Mouse (Mus musculus): ENCODE measurements at regions not wholly inside any gene's neighbourhood (a gene's known extent, or its start where the extent isn't known, plus 50 kb on each side); places are given as distances from the start of the nearest gene placed in this dataset.

DNA sequence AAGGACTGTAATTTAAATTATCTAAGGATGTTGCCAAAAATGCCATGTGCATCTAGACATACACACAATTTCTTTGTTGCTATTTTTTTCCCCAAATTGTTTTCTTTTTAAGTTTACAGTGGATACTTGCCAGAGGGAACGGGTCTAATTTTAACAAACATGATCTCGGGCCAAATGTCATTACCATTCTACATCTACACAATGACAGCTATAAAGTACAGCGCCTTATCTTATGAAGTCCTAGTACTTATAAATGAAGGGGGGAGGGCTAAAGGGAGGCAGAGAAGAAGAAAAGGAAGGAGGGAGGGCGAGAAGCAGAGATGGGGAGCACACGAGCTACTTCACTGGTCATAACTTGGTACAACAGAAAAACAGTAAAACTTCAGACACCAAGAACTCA lies 89.4 kb upstream of the Paip1 start:
- ATAC-seq (ENCODE audit: low FRiP score, low TSS enrichment): no peak
- Histone ChIP-seq H3K4me3 (replicated peaks; ENCODE audit: low read depth, low read length) (no peak overlapping the region), H3K27ac (replicated peaks; ENCODE audit: low read depth, low read length) (no peak overlapping the region), H3K4me2 (ENCODE audit: low read length) (no peak overlapping the region), H3K9ac (replicated peaks; ENCODE audit: low read length) (no peak overlapping the region), H3K27me3 (ENCODE audit: control insufficient read depth, insufficient read depth, low read length) (no peaks in the 10 kb centered on the region), H3K9me3 (ENCODE audit: control insufficient read depth, low read length) (no peaks in the 10 kb centered on the region), H3K36me3 (ENCODE audit: control insufficient read depth, insufficient read depth, low read length) (peaks cover 35% of the 10 kb centered on the region), H3K4me1 (ENCODE audit: control insufficient read depth, insufficient read depth, low read length) (no peaks in the 10 kb centered on the region)
- 84% methylated on average over 5 of the region's 5 CpGs for WGBS
- no peak for DNase-seq

GRCm38 (mm10) chr13:119339762-119340161 lies 88.6 kb upstream of the Paip1 start:
- Histone ChIP-seq H3K9me3 (ENCODE audit: control insufficient read depth, low read length) (no peaks in the 10 kb centered on the region), H3K27me3 (ENCODE audit: control insufficient read depth, insufficient read depth, low read length) (no peaks in the 10 kb centered on the region), H3K36me3 (ENCODE audit: control insufficient read depth, insufficient read depth, low read length) (peaks cover 33% of the 10 kb centered on the region), H3K9ac (replicated peaks; ENCODE audit: low read length) (no peak overlapping the region), H3K4me3 (replicated peaks; ENCODE audit: low read depth, low read length) (no peak overlapping the region), H3K4me2 (ENCODE audit: low read length) (no peak overlapping the region), H3K4me1 (ENCODE audit: control insufficient read depth, insufficient read depth, low read length) (no peaks in the 10 kb centered on the region), H3K27ac (replicated peaks; ENCODE audit: low read depth, low read length) (no peak overlapping the region)
- DNase-seq (no peak), ATAC-seq (ENCODE audit: low FRiP score, low TSS enrichment) (no peak)
- WGBS: 94% methylated on average over 11 of the region's 11 CpGs

DNA sequence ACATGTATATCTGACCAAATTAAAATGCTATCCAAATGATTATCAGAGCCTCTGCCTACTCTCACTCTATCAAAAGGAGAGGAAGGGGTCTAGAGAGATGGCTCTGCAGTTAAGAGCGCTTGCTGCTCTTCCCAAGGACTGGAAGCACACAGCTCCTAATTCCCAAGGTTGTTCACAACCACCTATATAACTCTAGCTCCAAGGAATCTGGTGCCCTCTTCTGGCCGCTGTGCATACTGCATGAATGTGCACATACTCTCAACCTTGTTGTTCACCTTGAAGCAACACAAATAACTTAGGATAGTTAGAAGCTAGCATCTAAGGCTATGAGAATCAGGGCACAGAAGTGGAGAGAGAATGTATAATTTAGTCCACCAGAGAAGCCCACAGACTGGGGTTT lies 86.6 kb upstream of the Paip1 start:
- Histone ChIP-seq H3K36me3 (ENCODE audit: control insufficient read depth, insufficient read depth, low read length) (peaks cover 13% of the 10 kb centered on the region), H3K4me1 (ENCODE audit: control insufficient read depth, insufficient read depth, low read length) (no peaks in the 10 kb centered on the region), H3K27ac (replicated peaks; ENCODE audit: low read depth, low read length) (no peak overlapping the region), H3K4me2 (ENCODE audit: low read length) (no peak overlapping the region), H3K27me3 (ENCODE audit: control insufficient read depth, insufficient read depth, low read length) (no peaks in the 10 kb centered on the region), H3K9me3 (ENCODE audit: control insufficient read depth, low read length) (no peaks in the 10 kb centered on the region), H3K9ac (replicated peaks; ENCODE audit: low read length) (no peak overlapping the region), H3K4me3 (replicated peaks; ENCODE audit: low read depth, low read length) (no peak overlapping the region)
- ATAC-seq (ENCODE audit: low FRiP score, low TSS enrichment) (no peak), DNase-seq (peak; percentile 63)
- 37% methylated on average over 2 of the region's 2 CpGs for WGBS

DNA sequence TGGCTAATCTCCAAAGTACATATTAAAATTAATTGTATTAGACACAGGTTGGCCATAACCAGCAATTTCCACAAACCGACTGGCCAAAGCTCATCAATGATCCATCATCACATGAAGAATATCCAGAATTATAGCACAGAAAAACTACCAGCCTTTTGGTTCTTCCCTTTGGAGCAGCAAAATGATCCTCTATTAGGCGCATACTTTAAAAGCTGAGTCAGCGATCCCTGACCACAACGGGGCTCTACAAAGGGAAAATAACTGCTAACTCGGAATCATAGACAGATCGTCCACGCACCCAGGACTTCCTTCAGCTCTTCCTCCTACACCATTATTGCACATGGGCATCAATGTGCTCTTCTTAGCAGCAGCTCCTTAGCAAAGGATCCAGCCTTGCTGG lies 85.6 kb upstream of the Paip1 start:
- H3K4me2 ChIP-seq (ENCODE audit: low read length): no peak overlapping the region
- no peak for DNase-seq
- H3K9me3 ChIP-seq (ENCODE audit: control insufficient read depth, low read length): no peaks in the 10 kb centered on the region
- ATAC-seq (ENCODE audit: low FRiP score, low TSS enrichment): no peak
- H3K9ac ChIP-seq (replicated peaks; ENCODE audit: low read length): no peak overlapping the region
- no peak overlapping the region for H3K27ac ChIP-seq (replicated peaks; ENCODE audit: low read depth, low read length)
- H3K4me1 ChIP-seq (ENCODE audit: control insufficient read depth, insufficient read depth, low read length): no peaks in the 10 kb centered on the region
- 95% methylated on average over 7 of the region's 7 CpGs for WGBS
- H3K27me3 ChIP-seq (ENCODE audit: control insufficient read depth, insufficient read depth, low read length): no peaks in the 10 kb centered on the region
- no peak overlapping the region for H3K4me3 ChIP-seq (replicated peaks; ENCODE audit: low read depth, low read length)
- H3K36me3 ChIP-seq (ENCODE audit: control insufficient read depth, insufficient read depth, low read length): peaks cover 7% of the 10 kb centered on the region

DNA sequence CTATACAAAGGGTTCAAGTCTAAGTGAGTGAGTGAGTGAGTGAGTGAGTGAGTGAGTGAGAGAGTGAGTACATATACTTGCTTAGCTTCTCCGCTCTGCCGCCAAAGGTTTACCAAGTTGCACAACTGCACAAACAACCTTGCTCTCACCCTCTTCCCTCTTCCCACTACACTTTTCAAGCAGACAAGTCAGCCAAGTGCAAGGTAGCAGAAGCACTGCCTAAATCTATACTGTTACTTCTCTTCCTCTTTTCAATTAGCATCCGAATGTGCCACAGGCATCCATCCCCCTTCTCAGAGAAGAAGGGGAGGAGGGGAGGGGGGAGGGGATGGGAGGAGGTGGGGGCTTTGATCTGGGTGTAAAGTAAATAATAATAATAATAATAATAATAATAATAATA lies 80.4 kb upstream of the Paip1 start:
- H3K4me3 ChIP-seq (replicated peaks; ENCODE audit: low read depth, low read length): no peak overlapping the region
- no peak overlapping the region for H3K4me2 ChIP-seq (ENCODE audit: low read length)
- no peaks in the 10 kb centered on the region for H3K27me3 ChIP-seq (ENCODE audit: control insufficient read depth, insufficient read depth, low read length)
- no peaks in the 10 kb centered on the region for H3K9me3 ChIP-seq (ENCODE audit: control insufficient read depth, low read length)
- H3K27ac ChIP-seq (replicated peaks; ENCODE audit: low read depth, low read length): no peak overlapping the region
- no peak overlapping the region for H3K9ac ChIP-seq (replicated peaks; ENCODE audit: low read length)
- H3K36me3 ChIP-seq (ENCODE audit: control insufficient read depth, insufficient read depth, low read length): peaks cover 3% of the 10 kb centered on the region; the same call in 1 of the 2 replicates
- no peak for DNase-seq
- no peaks in the 10 kb centered on the region for H3K4me1 ChIP-seq (ENCODE audit: control insufficient read depth, insufficient read depth, low read length)
- 95% methylated on average over 3 of the region's 3 CpGs for WGBS
- no peak for ATAC-seq (ENCODE audit: low FRiP score, low TSS enrichment)

- Histone ChIP-seq H3K27me3 (ENCODE audit: control insufficient read depth, insufficient read depth, low read length) (no peaks in the 10 kb centered on the region), H3K36me3 (ENCODE audit: control insufficient read depth, insufficient read depth, low read length) (peaks cover 35% of the 10 kb centered on the region), H3K4me3 (replicated peaks; ENCODE audit: low read depth, low read length) (no peak overlapping the region), H3K9ac (replicated peaks; ENCODE audit: low read length) (no peak overlapping the region), H3K27ac (replicated peaks; ENCODE audit: low read depth, low read length) (no peak overlapping the region), H3K4me2 (ENCODE audit: low read length) (no peak overlapping the region), H3K4me1 (ENCODE audit: control insufficient read depth, insufficient read depth, low read length) (no peaks in the 10 kb centered on the region), H3K9me3 (ENCODE audit: control insufficient read depth, low read length) (no peaks in the 10 kb centered on the region)
- DNase-seq (peak; percentile 46), ATAC-seq (ENCODE audit: low FRiP score, low TSS enrichment) (peak; percentile 35; the same call in 1 of the 2 replicates)
- WGBS: 45% methylated on average over 13 of the region's 13 CpGs
Observed at GRCm38 (mm10) chr13:119351346-119351745, 77.1 kb upstream of the Paip1 start.

GRCm38 (mm10) chr13:119358696-119359095 lies 69.7 kb upstream of the Paip1 start:
- WGBS: 84% methylated on average over 3 of the region's 3 CpGs
- Histone ChIP-seq H3K36me3 (ENCODE audit: control insufficient read depth, insufficient read depth, low read length) (peaks cover 48% of the 10 kb centered on the region), H3K27me3 (ENCODE audit: control insufficient read depth, insufficient read depth, low read length) (no peaks in the 10 kb centered on the region), H3K9ac (replicated peaks; ENCODE audit: low read length) (no peak overlapping the region), H3K9me3 (ENCODE audit: control insufficient read depth, low read length) (no peaks in the 10 kb centered on the region), H3K4me1 (ENCODE audit: control insufficient read depth, insufficient read depth, low read length) (no peaks in the 10 kb centered on the region), H3K4me3 (replicated peaks; ENCODE audit: low read depth, low read length) (no peak overlapping the region), H3K4me2 (ENCODE audit: low read length) (no peak overlapping the region), H3K27ac (replicated peaks; ENCODE audit: low read depth, low read length) (no peak overlapping the region)
- no peak for ATAC-seq (ENCODE audit: low FRiP score, low TSS enrichment)
- DNase-seq: no peak

- Histone ChIP-seq H3K27me3 (ENCODE audit: control insufficient read depth, insufficient read depth, low read length) (no peaks in the 10 kb centered on the region), H3K9me3 (ENCODE audit: control insufficient read depth, low read length) (no peaks in the 10 kb centered on the region), H3K4me1 (ENCODE audit: control insufficient read depth, insufficient read depth, low read length) (no peaks in the 10 kb centered on the region), H3K4me3 (replicated peaks; ENCODE audit: low read depth, low read length) (no peak overlapping the region), H3K4me2 (ENCODE audit: low read length) (no peak overlapping the region), H3K27ac (replicated peaks; ENCODE audit: low read depth, low read length) (no peak overlapping the region), H3K36me3 (ENCODE audit: control insufficient read depth, insufficient read depth, low read length) (peaks cover 37% of the 10 kb centered on the region), H3K9ac (replicated peaks; ENCODE audit: low read length) (no peak overlapping the region)
- ATAC-seq (ENCODE audit: low FRiP score, low TSS enrichment): no peak
- WGBS: 68% methylated on average over 3 of the region's 3 CpGs
- peak; percentile 88 for DNase-seq
Observed at GRCm38 (mm10) chr13:119363379-119363778, 65.0 kb upstream of the Paip1 start.

GRCm38 (mm10) chr13:119364160-119364559 lies 64.2 kb upstream of the Paip1 start:
- DNase-seq (no peak), ATAC-seq (ENCODE audit: low FRiP score, low TSS enrichment) (no peak)
- H3K4me2 ChIP-seq (ENCODE audit: low read length): no peak overlapping the region
- 90% methylated on average over 5 of the region's 5 CpGs for WGBS
- H3K36me3 ChIP-seq (ENCODE audit: control insufficient read depth, insufficient read depth, low read length): peaks cover 44% of the 10 kb centered on the region
- no peak overlapping the region for H3K27ac ChIP-seq (replicated peaks; ENCODE audit: low read depth, low read length)
- H3K4me1 ChIP-seq (ENCODE audit: control insufficient read depth, insufficient read depth, low read length): no peaks in the 10 kb centered on the region
- no peaks in the 10 kb centered on the region for H3K9me3 ChIP-seq (ENCODE audit: control insufficient read depth, low read length)
- H3K9ac ChIP-seq (replicated peaks; ENCODE audit: low read length): no peak overlapping the region
- no peaks in the 10 kb centered on the region for H3K27me3 ChIP-seq (ENCODE audit: control insufficient read depth, insufficient read depth, low read length)
- no peak overlapping the region for H3K4me3 ChIP-seq (replicated peaks; ENCODE audit: low read depth, low read length)
